Mouse (Mus musculus): ENCODE measurements around the gene Tmx1.

The Tmx1 gene

GRCm38 (mm10) chr12:70452726-70453645 is at the start of gene Tmx1:
Gene Tmx1, plus strand, starts transcription at chr12:70453095.
- peak; percentile 98 for ATAC-seq (ENCODE audit: insufficient number of reproducible peaks, low FRiP score, low TSS enrichment)

- ATAC-seq (ENCODE audit: insufficient number of reproducible peaks, low FRiP score, low TSS enrichment): 0 out of 2 replicates have a peak, but pooled peaks have one; percentile 64
These were observed 48.6 kb upstream of the Tmx1 start for GRCm38 (mm10) chr12:70404327-70404726.

DNA sequence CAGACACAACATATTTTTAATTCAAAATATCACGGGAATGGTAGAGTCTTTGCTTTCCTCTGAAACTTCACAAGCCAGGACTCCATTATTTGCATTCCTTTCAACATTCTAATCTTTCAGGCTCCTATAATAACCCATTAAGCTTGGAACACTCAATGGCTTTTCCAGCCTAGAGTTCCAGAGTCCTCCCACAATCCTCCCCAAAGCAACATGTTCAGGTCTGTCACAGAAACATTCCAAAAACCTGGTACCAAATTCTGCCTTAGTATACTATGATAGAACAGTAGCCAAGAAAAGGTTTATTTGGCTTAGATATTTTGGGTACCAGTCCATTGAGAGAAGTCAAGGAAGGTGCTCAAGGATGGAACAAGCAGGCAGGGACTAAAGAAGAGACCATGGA is 44.5 kb upstream of the Tmx1 start:
- no peak for ATAC-seq (ENCODE audit: insufficient number of reproducible peaks, low FRiP score, low TSS enrichment)

- no peak for ATAC-seq (ENCODE audit: insufficient number of reproducible peaks, low FRiP score, low TSS enrichment)
These were observed 43.3 kb upstream of the Tmx1 start for GRCm38 (mm10) chr12:70409600-70409999.

DNA sequence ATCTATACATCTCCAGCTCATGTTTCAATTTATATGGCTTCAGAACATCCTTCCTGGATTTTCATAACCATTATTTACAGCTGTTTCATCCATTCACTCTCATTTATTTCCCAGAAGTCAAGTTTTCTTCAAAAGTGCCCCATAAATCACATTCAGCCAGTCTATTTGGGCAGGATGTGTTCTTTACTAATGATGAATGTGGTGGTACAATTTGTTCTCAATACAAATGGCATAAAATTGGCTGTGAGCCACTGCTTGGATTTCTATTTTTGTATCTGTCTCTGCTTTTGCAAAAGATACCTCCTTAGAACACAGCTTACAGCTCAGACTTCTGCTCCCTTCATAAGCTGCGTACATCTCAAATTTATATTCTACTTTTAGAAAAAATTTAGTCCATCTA is 32.7 kb upstream of the Tmx1 start:
- no peak for ATAC-seq (ENCODE audit: insufficient number of reproducible peaks, low FRiP score, low TSS enrichment)

DNA sequence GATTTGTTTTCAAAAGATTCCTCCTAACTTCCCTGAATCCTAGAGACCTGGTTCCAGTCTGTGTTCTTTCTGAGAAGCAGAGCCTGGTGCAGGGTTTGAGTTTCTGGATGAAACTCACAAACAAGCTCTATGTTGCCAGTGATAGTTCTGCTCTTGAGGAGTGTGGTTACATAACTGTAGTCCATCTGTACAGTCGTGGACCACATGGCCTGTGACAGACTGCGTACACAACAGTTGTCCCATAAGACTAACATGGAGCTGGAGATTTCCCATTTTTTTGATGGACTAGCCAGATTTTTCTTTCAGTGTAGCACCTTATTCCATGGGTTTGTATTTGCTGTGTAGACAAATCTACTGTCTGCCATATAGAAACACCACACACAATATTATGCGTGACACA is 31.9 kb upstream of the Tmx1 start:
- no peak for ATAC-seq (ENCODE audit: insufficient number of reproducible peaks, low FRiP score, low TSS enrichment)

GRCm38 (mm10) chr12:70422322-70423118 is 30.4 kb upstream of the Tmx1 start:
- ATAC-seq (ENCODE audit: insufficient number of reproducible peaks, low FRiP score, low TSS enrichment): no peak

DNA sequence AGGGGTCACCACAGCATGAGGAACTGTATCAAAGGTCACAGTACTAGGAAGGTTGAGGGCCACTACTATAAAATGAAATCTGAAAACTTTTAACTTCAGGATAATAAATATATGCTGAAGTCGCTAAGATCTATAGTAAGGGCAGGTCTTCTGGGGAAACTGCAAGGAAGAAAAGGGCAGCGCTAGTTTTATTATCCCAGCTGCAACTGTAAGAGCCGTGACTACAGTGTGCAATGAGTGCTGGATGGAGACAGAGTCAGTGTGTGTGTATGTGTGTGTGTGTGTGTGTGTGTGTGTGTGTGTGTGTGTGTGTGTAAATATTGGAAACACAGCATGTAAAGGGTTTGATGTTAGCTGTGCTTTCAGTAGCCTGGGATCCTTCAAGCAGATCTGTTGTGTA is 25.0 kb upstream of the Tmx1 start:
- ATAC-seq (ENCODE audit: insufficient number of reproducible peaks, low FRiP score, low TSS enrichment): no peak

- ATAC-seq (ENCODE audit: insufficient number of reproducible peaks, low FRiP score, low TSS enrichment): no peak
These were observed 23.3 kb upstream of the Tmx1 start for GRCm38 (mm10) chr12:70429637-70430036.

DNA sequence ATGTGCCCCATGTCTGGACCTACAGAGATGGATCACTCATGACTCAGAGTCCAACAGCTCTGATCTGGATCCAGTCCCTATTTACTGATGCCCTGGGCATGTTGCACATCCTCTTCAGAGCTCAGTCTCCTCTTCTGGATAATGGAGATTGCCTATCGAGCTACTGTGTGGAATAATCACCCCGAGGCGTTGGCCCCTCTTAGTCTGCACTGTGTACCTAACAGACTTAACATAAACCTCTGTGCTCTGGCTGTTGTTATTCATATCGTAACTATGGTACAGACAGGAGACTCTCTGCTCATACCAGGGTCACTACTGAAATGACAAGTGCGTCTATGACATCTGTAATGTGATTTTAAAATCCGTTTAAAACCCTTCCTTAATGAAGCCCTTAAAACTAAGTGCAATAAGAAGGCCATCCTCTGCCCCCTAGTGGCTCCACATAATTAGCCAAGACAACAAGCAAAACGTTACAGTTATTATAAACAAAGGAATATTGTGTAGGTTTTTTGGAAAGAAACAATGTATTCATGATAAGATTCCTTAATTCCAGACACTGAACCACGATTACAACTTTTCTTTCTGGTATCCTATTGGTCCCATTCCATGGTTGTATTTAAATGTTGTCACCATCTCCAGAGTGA is 22.5 kb upstream of the Tmx1 start:
- ATAC-seq (ENCODE audit: insufficient number of reproducible peaks, low FRiP score, low TSS enrichment): peak; percentile 61; the same call in 1 of the 2 replicates

GRCm38 (mm10) chr12:70431428-70431827 is 21.5 kb upstream of the Tmx1 start:
- no peak for ATAC-seq (ENCODE audit: insufficient number of reproducible peaks, low FRiP score, low TSS enrichment)

DNA sequence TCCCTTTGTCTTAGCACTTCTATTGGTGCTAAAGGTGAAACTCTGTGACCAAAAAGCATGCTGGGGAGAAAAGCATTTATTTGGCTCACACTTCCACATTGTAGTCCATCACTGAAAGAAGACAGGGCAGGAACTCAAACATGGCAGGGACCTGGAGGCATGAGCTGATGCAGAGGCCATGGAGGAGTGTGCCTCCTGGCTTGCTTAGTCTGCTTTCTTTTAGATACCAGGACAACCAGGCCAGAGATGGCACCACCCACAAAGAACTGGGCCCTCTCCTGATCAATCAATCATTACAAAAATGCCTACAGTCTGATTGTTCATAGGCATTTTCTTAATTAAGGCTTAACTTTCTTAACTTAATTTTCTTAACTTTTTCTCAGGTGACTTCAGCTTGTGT is 2.9 kb upstream of the Tmx1 start:
- no peak for ATAC-seq (ENCODE audit: insufficient number of reproducible peaks, low FRiP score, low TSS enrichment)

- no peak for ATAC-seq (ENCODE audit: insufficient number of reproducible peaks, low FRiP score, low TSS enrichment)
These were observed 1.4 kb upstream of the Tmx1 start for GRCm38 (mm10) chr12:70451533-70451932.

- ATAC-seq (ENCODE audit: insufficient number of reproducible peaks, low FRiP score, low TSS enrichment): no peak
These were observed 752 bp upstream of the Tmx1 start for GRCm38 (mm10) chr12:70452143-70452542.

DNA sequence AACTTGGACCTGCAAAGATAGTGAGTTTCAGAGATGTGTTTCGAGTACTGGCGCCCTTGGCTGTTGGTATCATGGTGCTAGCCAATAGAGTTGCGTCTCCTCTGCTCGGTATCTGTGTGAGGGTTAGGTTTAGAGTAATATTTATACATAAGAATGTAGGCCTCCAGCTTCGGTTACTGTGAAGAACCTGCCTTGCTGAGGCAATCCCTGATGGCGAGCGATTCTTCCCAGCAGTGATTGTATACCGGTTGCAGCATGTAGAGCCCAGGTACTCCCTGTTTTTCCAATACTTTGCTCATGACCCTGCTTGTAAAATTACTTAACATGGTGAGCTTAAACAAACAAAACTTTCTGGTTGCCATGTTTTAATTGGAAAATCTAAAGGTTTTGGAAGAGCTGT is 2.3 kb downstream of the Tmx1 start:
- ATAC-seq (ENCODE audit: insufficient number of reproducible peaks, low FRiP score, low TSS enrichment): no peak

GRCm38 (mm10) chr12:70459546-70459945 is 6.7 kb downstream of the Tmx1 start:
- ATAC-seq (ENCODE audit: insufficient number of reproducible peaks, low FRiP score, low TSS enrichment): no peak

DNA sequence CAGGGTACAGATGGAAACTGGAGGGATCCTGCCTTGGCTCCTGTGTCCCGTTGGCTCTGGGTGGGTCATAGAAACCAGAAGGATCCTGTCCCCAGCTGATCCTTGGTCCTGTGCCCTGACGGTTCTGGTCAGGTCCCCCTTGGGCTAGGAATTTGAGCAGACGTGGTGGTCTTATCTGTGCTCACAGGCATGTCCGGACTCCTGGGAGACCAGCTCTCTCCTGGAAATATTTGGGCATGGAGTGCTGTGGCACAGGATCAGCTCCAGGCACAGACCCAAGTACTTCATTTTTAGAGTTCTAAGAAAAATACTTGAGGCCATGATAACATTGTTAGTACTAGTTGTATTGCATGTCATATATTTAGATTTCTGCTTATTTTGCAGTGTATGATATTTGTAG is 11.1 kb downstream of the Tmx1 start:
- no peak for ATAC-seq (ENCODE audit: insufficient number of reproducible peaks, low FRiP score, low TSS enrichment)

DNA sequence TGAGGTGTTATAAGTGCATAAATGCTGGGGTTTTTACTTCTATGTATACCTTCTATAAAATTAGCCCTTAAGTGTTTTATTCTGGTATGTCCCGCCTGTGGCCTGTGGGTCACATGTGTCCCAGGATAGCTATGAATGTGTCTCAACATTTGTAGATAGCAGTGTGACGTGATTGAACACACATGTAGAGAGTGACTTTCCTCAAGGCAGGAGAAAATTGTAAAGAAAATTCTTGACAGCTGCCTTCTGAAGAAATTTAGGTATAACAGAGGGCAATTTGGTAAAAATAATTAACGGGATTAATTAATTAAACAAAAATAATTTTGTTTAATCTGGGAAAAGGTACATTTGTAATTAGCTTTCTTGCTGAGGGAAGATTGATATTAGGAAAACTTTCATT is 22.4 kb downstream of the Tmx1 start:
- ATAC-seq (ENCODE audit: insufficient number of reproducible peaks, low FRiP score, low TSS enrichment): no peak

GRCm38 (mm10) chr12:70476884-70477576 is 24.1 kb downstream of the Tmx1 start:
- no peak for ATAC-seq (ENCODE audit: insufficient number of reproducible peaks, low FRiP score, low TSS enrichment)

DNA sequence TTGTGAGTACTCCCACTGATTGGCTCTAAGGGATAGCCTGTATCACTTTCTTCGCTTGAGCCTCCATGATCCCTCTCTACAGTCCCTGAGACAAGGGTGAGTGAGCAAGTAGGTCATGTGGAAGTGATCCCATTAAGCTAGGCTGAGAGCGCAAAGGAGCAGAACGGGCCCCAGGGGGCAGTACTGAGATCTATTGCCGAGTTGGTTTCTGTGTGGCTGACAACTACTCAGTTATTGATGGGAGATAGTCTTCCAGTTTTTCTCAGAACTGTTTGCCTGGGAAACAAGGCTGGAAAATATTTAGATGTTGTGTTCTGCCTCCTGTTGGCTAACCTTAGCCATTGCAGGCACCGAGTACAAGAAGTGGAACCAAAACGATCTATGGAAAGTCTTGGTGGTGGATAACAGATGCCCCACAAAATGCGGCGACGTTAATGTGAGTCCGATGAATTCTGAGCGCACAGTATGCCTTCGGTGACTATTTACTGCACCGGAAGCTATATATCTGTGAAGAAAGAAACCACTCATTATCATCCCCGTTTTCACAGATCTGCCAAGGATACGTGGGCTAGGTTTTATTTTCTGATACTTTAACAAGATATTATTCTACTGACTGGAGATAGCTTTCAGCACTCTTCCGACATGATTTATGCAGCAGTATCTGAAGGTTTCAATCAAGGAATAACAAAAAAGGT is 24.8 kb downstream of the Tmx1 start:
- peak; percentile 49; the same call in 1 of the 2 replicates for ATAC-seq (ENCODE audit: insufficient number of reproducible peaks, low FRiP score, low TSS enrichment)

Measured in cerebellum, adult (tissue).